Mouse (Mus musculus) forebrain, embryonic 13.5 days (tissue): ENCODE results near the gene Slc13a4. TPM values are rescaled to one million over a fixed set of nuclear protein-coding genes. Genes with fewer than 3 reads are reported as not detected.

Source experiments
- ATAC-seq: fragments of 200-750 bp; cut with Nextera tagmentation; 2 replicates; pipeline ENCODE4 v1.8.0; 2017
- H3K27ac ChIP-seq: fragments of 300-500 bp; sonication (generic); 2 replicates; pipeline ENCODE4 v1.5.1; 2015; ENCODE audit warnings: inconsistent platforms, mild to moderate bottlenecking, moderate library complexity
- H3K27me3 ChIP-seq: fragments of 300-500 bp; sonication (generic); 2 replicates; pipeline ENCODE4 v1.6.1; 2015; ENCODE audit warnings: mild to moderate bottlenecking, inconsistent platforms
- H3K36me3 ChIP-seq: fragments of 300-500 bp; sonication (generic); 2 replicates; pipeline ENCODE4 v1.6.1; 2015; ENCODE audit warnings: mild to moderate bottlenecking, inconsistent platforms; ENCODE audit not compliant: poor library complexity, severe bottlenecking
- H3K4me1 ChIP-seq: fragments of 300-500 bp; sonication (generic); 2 replicates; pipeline ENCODE4 v1.6.1; 2015; ENCODE audit warnings: inconsistent platforms
- H3K4me2 ChIP-seq: fragments of 300-500 bp; sonication (generic); 2 replicates; pipeline ENCODE4 v1.6.1; 2015; ENCODE audit warnings: inconsistent platforms, mild to moderate bottlenecking, moderate library complexity
- H3K4me3 ChIP-seq: fragments of 300-500 bp; sonication (generic); 2 replicates; pipeline ENCODE4 v1.5.1; 2015; ENCODE audit warnings: mild to moderate bottlenecking, inconsistent platforms
- H3K9ac ChIP-seq: fragments of 300-500 bp; sonication (generic); 2 replicates; pipeline ENCODE4 v1.6.1; 2015; ENCODE audit warnings: mild to moderate bottlenecking, inconsistent platforms
- H3K9me3 ChIP-seq: fragments of 300-500 bp; sonication (generic); replicated peaks from 2 replicates; pipeline ENCODE4 v1.6.1; 2016; ENCODE audit warnings: inconsistent platforms
- WGBS: fragments of 180-500 bp; shearing (Covaris S2); methylation state at CpG from one replicate; pipeline ENCODE4 v1.1.7; 2015; 5-methylcytosine and 5-hydroxymethylcytosine counted together
- polyA plus RNA-seq: library from polyadenylated mRNA; unstranded; fragments of >200 nt; fragmentation: Nextera tagmentation; extraction: Ambion mirVana; gene quantifications from 2 replicates; pipeline ENCODE4 v1.2.1, GENCODE M21; 2015

The Slc13a4 gene
- polyA plus RNA-seq, 1 experiment from 2014 or later: 0.50 TPM

DNA sequence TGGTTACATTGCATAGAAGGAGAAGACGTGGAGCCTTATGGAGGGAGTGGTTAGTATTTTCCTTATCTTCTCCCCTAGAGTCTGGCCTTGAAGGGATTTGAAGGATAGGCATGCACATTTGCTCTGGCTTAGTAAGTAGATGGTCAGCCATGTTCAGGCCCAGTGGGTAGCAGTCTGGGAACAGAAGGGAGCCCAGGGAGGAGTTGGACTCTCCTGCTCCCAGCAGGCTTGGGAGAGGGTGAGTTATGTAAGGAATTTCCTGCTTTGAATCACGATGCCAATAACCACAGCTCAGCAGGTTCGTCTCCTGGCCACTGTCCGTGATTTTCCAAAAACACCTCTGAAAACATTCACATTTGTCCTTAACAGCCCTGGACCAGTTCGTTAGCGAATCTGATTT, 22.9 kb upstream of the Slc13a4 start:
- H3K36me3 ChIP-seq: no peaks in the 10 kb centered on the region
- H3K4me2 ChIP-seq: no peak overlapping the region
- no peaks in the 10 kb centered on the region for H3K27me3 ChIP-seq
- no peak for ATAC-seq
- H3K4me1 ChIP-seq: no peaks in the 10 kb centered on the region
- no peak overlapping the region for H3K27ac ChIP-seq
- no peaks in the 10 kb centered on the region for H3K9me3 ChIP-seq
- H3K9ac ChIP-seq: no peak overlapping the region
- WGBS: 61% methylated on average over 6 of the region's 6 CpGs
- no peak overlapping the region for H3K4me3 ChIP-seq

DNA sequence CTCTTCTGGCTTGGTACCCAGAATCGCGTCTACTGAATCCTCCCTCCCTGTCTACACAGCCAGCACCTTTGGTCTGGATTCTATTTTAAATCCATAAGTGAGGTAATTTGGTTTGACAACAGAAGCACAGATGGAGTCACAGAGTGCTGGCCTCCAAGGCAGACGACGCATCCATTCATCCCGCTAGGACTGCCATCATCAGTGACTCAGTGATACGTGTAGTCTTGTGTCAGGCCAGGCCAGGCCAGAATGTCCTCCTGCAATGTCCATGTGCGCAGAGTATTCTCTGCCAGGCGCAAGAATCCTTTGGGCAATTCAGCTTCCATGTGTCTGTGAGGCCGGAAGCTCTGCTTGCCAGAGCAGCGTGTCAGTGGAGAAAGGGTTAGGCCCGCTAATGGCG, 22.0 kb upstream of the Slc13a4 start:
- H3K4me2 ChIP-seq: no peak overlapping the region
- no peak overlapping the region for H3K4me3 ChIP-seq
- H3K27ac ChIP-seq: no peak overlapping the region
- ATAC-seq: no peak
- no peaks in the 10 kb centered on the region for H3K27me3 ChIP-seq
- no peaks in the 10 kb centered on the region for H3K9me3 ChIP-seq
- H3K4me1 ChIP-seq: no peaks in the 10 kb centered on the region
- no peaks in the 10 kb centered on the region for H3K36me3 ChIP-seq
- 95% methylated on average over 12 of the region's 12 CpGs for WGBS
- no peak overlapping the region for H3K9ac ChIP-seq

DNA sequence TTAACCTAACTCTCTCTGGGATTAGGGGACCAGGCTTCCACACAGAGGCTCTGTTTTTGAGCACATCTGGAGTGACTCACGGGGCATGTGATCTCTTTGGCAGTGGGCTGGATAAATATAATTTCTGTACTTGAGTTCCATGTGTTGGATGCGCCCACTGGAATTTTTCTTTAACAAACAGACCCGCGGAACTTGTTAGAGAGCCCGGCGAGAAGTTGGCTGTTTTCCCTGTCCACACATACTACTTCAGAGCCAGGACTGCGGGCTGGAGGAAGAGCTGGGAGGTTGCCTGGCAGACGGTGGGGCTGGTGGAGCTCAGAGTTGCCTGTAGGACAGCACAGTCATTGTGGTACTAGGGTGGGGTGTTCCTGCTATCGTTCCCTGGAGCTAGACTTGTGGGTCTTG, 18.2 kb upstream of the Slc13a4 start, which contains the start of gene Fam180a:
TSS of gene Fam180a (minus strand) at position 31 of the 405 bp plus-strand sequence.
- H3K27me3 ChIP-seq: no peaks in the 10 kb centered on the region
- no peak within 1 kb of the TSS for H3K4me2 ChIP-seq
- WGBS: 84% methylated on average over 9 of the region's 9 CpGs
- no peak within 1 kb of the TSS for H3K9ac ChIP-seq
- H3K27ac ChIP-seq: no peak within 1 kb of the TSS
- H3K9me3 ChIP-seq: no peaks in the 10 kb centered on the region
- H3K36me3 ChIP-seq: no peaks in the 10 kb centered on the region
- H3K4me3 ChIP-seq: no peak within 1 kb of the TSS
- no peak for ATAC-seq
- no peaks in the 10 kb centered on the region for H3K4me1 ChIP-seq

DNA sequence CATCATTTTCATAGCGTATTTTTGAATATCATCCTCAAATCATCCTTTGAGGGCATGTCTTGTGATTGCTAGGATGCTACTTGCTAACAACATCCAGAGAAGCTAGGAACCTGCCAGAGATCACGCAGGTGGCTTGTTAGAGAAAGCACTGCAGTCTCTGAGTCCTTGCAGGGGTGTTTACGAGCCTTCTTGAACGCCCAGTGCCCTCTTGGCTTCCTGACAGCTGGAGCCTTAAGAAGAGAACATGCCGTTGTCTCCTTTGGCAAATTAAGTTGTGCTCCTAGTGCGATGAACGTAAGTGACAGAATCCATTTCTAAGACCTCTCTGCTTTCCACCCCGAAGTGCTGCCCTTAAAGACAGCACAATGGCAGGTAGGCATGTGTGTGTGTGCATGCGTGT, 16.4 kb upstream of the Slc13a4 start:
- H3K27me3 ChIP-seq: no peaks in the 10 kb centered on the region

DNA sequence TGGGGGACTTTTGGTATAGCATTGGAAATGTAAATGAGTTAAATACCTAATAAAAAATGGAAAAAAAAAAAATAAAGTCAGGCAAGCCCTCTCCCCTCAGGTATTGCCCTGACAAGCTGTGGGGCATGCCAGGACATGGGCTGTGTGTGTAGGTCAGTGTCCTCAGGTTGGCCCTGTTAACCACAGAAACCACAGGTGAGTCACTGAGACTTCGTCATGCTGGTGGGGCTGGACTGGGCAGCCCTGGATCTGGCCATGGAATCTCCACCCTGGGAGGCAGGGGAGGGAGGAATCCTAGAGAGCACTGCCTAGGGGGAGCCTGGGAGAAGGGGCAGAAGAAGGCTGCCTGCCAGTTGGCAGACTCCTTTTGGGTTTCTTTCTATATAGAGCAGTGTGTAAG, 15.1 kb upstream of the Slc13a4 start:
- H3K27ac ChIP-seq: no peak overlapping the region
- ATAC-seq: no peak
- no peak overlapping the region for H3K4me2 ChIP-seq
- no peak overlapping the region for H3K4me3 ChIP-seq
- H3K4me1 ChIP-seq: no peaks in the 10 kb centered on the region
- no peaks in the 10 kb centered on the region for H3K36me3 ChIP-seq
- H3K27me3 ChIP-seq: no peaks in the 10 kb centered on the region
- H3K9ac ChIP-seq: no peak overlapping the region
- no peaks in the 10 kb centered on the region for H3K9me3 ChIP-seq
- 79% methylated on average over 1 of the region's 1 CpGs for WGBS

More for the DNA sequence above, 16.4 kb upstream of the Slc13a4 start:
- no peaks in the 10 kb centered on the region for H3K36me3 ChIP-seq
- H3K9me3 ChIP-seq: no peaks in the 10 kb centered on the region
- H3K4me1 ChIP-seq: no peaks in the 10 kb centered on the region
- H3K27ac ChIP-seq: no peak overlapping the region
- H3K9ac ChIP-seq: no peak overlapping the region
- no peak for ATAC-seq
- 84% methylated on average over 9 of the region's 9 CpGs for WGBS
- H3K4me3 ChIP-seq: no peak overlapping the region
- no peak overlapping the region for H3K4me2 ChIP-seq

DNA sequence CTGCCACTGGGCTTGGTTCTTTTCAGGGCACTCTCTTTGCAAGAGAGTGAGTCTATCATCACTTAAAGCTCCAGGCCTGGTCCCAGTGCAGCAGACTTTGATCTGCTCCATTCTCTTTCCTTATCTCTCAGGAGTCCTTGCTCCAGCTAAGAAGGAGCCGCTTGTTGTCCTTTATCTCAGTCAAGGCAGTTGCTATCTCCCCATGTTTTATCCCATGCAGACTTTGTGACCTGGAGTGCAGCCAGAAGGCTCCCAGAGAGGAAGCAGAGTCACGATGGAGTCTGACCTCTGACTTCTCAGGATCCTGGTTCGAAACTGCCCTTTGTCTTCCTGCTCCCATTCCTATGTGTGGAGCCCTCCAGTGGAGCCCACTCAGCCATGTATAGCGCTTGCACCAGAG, 13.2 kb upstream of the Slc13a4 start:
- Histone ChIP-seq H3K9me3 (no peaks in the 10 kb centered on the region), H3K36me3 (no peaks in the 10 kb centered on the region), H3K4me2 (no peak overlapping the region), H3K4me1 (no peaks in the 10 kb centered on the region), H3K9ac (no peak overlapping the region), H3K27me3 (no peaks in the 10 kb centered on the region), H3K4me3 (no peak overlapping the region), H3K27ac (no peak overlapping the region)
- ATAC-seq: no peak
- WGBS: 85% methylated on average over 4 of the region's 4 CpGs

DNA sequence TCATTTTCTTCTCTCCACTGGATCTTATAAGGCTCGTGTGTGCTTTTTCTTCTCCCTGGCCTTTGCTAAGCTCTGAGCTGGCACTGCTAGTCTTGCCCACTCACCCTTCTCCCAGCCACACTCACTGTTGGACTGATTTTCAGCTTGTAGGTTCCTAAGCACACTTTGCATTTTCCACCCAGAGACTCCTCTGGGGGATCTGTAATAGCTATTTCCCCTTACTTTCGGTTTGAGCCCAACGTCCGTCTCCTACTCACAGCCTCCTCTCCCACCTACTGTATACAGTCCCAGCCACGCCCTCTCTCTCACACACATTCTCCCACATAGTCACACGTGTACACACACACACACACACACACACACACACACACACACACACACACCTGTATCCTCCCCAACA, 11.9 kb upstream of the Slc13a4 start:
- Histone ChIP-seq H3K27me3 (no peaks in the 10 kb centered on the region), H3K4me2 (no peak overlapping the region), H3K4me1 (no peaks in the 10 kb centered on the region), H3K9me3 (no peaks in the 10 kb centered on the region), H3K9ac (no peak overlapping the region), H3K27ac (no peak overlapping the region), H3K36me3 (no peaks in the 10 kb centered on the region), H3K4me3 (no peak overlapping the region)
- no peak for ATAC-seq
- WGBS: 91% methylated on average over 6 of the region's 6 CpGs

DNA sequence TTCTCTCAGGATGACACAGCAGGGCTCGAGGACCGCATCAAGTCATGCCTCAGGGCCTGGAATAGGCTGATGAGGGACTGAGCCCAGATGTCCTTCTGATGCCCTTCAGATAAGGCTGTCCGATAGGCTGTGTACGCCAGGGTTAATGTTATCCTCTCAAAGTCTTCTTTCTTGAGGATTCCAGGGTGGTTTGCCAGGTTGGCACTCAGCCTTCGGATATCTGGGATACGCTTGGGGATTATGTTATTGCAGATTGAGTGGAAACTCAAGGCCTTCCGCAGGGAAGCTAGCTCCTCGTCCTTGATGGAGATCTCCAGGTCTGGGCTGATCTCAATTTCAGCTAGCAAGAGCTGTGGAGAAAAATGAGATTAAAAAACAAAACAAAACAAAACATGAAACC, 5.6 kb upstream of the Slc13a4 start:
- Histone ChIP-seq H3K27me3 (no peaks in the 10 kb centered on the region), H3K4me3 (no peak overlapping the region), H3K36me3 (no peaks in the 10 kb centered on the region), H3K9me3 (no peaks in the 10 kb centered on the region), H3K4me2 (no peak overlapping the region), H3K27ac (no peak overlapping the region), H3K9ac (no peak overlapping the region), H3K4me1 (no peaks in the 10 kb centered on the region)
- whole genome bisulfite sequencing: 93% methylated on average over 8 of the region's 8 CpGs
- no peak for ATAC-seq

DNA sequence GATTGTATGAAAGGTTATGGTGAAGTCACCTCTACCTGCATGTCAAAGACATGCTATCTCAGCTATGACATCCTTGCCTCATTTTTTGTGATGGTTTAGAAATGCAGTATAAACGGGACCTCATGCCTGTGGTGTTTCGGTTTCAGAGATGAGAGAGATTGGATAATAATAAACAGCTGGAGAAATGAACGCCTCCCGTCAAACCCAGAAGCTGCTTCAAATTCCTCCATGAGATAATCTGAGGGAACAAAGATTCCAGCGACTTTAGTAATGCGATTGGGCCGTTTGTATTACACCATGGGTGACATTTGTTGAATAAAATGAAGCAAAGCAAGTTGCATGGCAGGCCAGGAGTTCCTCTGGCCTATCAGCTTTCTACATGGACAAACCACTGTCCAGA, 1.5 kb upstream of the Slc13a4 start:
- Histone ChIP-seq H3K9ac (no peak overlapping the region), H3K4me1 (no peaks in the 10 kb centered on the region), H3K27ac (no peak overlapping the region), H3K27me3 (no peaks in the 10 kb centered on the region), H3K9me3 (no peaks in the 10 kb centered on the region), H3K36me3 (no peaks in the 10 kb centered on the region), H3K4me3 (no peak overlapping the region), H3K4me2 (no peak overlapping the region)
- ATAC-seq: no peak
- WGBS: 79% methylated on average over 7 of the region's 7 CpGs

DNA sequence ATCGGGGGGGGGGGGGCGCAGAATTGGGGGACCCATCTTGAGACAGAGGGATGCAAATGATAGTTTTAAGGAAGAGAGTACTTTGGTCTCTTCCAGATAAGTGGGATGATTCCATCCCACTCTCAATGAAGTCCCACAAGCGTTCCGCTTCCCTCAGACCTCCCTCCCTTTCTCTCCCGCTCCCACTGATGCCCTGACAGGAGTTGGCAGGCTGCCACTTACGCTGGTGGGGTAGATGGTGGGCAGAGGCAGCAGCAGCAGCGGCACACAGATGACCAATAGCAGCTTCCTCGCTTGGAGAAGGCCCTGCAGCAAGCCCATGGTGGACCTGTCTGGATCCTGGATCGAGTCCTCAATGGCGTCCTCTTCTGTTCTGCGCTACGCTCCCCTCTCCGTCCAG, 795 bp downstream of the Slc13a4 start:
- ATAC-seq: peak; percentile 62
- WGBS: 74% methylated on average over 13 of the region's 13 CpGs
- Histone ChIP-seq H3K4me2 (no peak overlapping the region), H3K27ac (no peak overlapping the region), H3K4me1 (no peaks in the 10 kb centered on the region), H3K27me3 (no peaks in the 10 kb centered on the region), H3K9ac (no peak overlapping the region), H3K4me3 (no peak overlapping the region), H3K36me3 (no peaks in the 10 kb centered on the region), H3K9me3 (no peaks in the 10 kb centered on the region)

DNA sequence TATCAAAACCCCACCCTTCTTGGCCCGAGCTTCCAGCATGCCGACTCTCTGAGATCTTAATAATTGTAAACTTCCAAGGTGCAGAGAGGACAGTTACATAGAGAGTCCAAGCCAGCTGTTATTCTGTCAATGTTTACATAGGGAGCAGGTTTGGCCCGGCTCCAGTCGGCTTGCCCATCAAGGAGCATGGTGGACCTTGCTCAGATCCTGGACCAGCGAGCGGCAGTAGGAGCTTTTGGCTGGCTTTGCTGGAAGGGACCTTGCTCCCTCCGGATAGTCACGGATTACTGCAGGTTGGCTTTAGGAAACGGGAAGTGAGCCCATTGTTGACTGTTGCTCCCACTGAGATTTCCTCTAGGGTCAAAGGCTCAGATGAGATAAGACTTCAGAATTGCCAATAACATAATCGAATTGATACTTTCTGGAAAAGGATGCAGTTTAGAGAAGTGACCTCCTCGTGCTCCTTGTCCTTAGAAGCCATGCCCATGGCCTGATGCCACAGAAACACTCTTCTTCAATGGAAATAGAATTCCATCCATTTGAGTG, 4.5 kb downstream of the Slc13a4 start:
- Histone ChIP-seq H3K27ac (no peak overlapping the region), H3K9ac (no peak overlapping the region), H3K36me3 (no peaks in the 10 kb centered on the region), H3K4me3 (no peak overlapping the region), H3K4me2 (no peak overlapping the region), H3K27me3 (no peaks in the 10 kb centered on the region), H3K4me1 (no peaks in the 10 kb centered on the region), H3K9me3 (no peaks in the 10 kb centered on the region)
- WGBS: 87% methylated on average over 11 of the region's 11 CpGs
- ATAC-seq: no peak

DNA sequence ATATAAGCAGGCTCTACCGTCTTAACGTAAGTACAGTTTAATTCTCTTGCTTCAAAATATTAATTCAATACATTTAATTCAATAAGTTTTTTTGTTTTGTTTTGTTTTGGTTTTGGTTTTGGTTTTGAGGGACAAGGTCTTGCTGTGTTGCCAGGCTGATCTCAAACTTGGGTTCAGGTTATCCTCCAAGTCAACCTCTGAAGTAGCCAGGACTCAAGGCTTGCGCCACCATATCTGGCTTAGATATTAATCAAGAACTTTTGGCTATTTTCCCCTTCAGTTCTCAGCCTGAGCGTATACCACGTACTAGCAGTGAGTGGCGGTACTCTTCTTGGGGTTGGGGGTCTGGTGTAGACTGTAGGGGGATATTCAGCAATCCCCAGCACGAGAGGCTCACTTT, 5.3 kb downstream of the Slc13a4 start:
- Histone ChIP-seq H3K9me3 (no peaks in the 10 kb centered on the region), H3K36me3 (no peaks in the 10 kb centered on the region), H3K27me3 (no peaks in the 10 kb centered on the region), H3K4me1 (no peaks in the 10 kb centered on the region), H3K4me2 (no peak overlapping the region), H3K9ac (no peak overlapping the region), H3K27ac (no peak overlapping the region), H3K4me3 (no peak overlapping the region)
- no peak for ATAC-seq
- WGBS: 93% methylated on average over 7 of the region's 7 CpGs

DNA sequence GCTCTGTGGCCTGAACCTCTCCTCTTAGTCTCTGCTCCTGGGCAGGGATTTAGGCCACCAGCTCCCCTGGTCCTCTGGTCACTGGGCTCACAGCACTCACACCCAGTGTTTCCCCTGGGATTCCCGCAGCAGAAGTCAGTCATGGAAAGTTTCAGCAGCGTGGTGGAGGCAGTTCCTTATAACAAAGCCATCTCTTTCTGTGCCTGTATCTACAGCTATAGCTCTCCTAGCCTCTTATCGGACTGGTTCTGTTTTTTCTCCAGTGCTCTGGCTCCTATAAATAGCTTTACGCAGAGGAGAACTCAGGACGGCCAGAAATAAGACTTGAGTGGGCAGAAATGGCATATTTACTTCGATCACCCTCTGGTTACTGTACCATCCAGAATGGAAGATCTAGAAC, 9.6 kb downstream of the Slc13a4 start:
- ATAC-seq: no peak

More for the DNA sequence above, 9.6 kb downstream of the Slc13a4 start:
- H3K4me2 ChIP-seq: no peak overlapping the region
- no peak overlapping the region for H3K27ac ChIP-seq
- WGBS: 95% methylated on average over 6 of the region's 6 CpGs
- H3K9ac ChIP-seq: no peak overlapping the region
- H3K4me1 ChIP-seq: no peaks in the 10 kb centered on the region
- no peaks in the 10 kb centered on the region for H3K27me3 ChIP-seq
- no peaks in the 10 kb centered on the region for H3K36me3 ChIP-seq
- H3K4me3 ChIP-seq: no peak overlapping the region
- H3K9me3 ChIP-seq: no peaks in the 10 kb centered on the region
